Mouse (Mus musculus) megakaryocyte, embryonic 14.5 days (primary cell): Measurements from ENCODE around the gene Sim2.

Experiments used
- FLI1 ChIP-seq: IDR thresholded peaks from 2 replicates; pipeline ENCODE4 v1.6.1; 2012; ENCODE audit warnings: low read length, inconsistent platforms, mixed read lengths
- GATA1 ChIP-seq: IDR thresholded peaks from 3 replicates; pipeline ENCODE4 v1.6.1; 2012; ENCODE audit warnings: mixed read lengths, low read length, inconsistent platforms, borderline replicate concordance

- TF ChIP-seq GATA1 = no peak
- TF ChIP-seq FLI1 = no peak
Measured at GRCm38 (mm10) chr16:94070920-94071319, 13.8 kb upstream of the Sim2 start.
